Mouse (Mus musculus) liver, adult 2 months (tissue): Measurements from ENCODE around the gene Ccdc85c. TPM values are rescaled to one million over a fixed set of nuclear protein-coding genes. Genes with fewer than 3 reads are reported as not detected.

Experiments used
- DNase-seq: peaks from one replicate; pipeline ENCODE4 v3.0.0-alpha.2; 2011; ENCODE audit warnings: low read depth, low spot score; ENCODE audit errors: extremely low read depth
- H3K27ac ChIP-seq: fragments of 200-500 bp; replicated peaks from 2 replicates; pipeline ENCODE4 v1.5.1; 2012; ENCODE audit warnings: low read depth, mild to moderate bottlenecking, control low read depth, inconsistent platforms, low read length; ENCODE audit not compliant: insufficient read depth
- H3K27me3 ChIP-seq: fragments of 200-500 bp; 2 replicates; pipeline ENCODE4 v1.6.1; 2012; ENCODE audit warnings: mild to moderate bottlenecking, moderate library complexity, low read length, inconsistent platforms; ENCODE audit not compliant: control insufficient read depth, insufficient read depth
- H3K36me3 ChIP-seq: fragments of 200-500 bp; 2 replicates; pipeline ENCODE4 v1.6.1; 2012; ENCODE audit warnings: low read length, inconsistent platforms; ENCODE audit not compliant: control insufficient read depth, insufficient read depth
- H3K4me1 ChIP-seq: fragments of 200-500 bp; 2 replicates; pipeline ENCODE4 v1.6.1; 2011; ENCODE audit warnings: low read length; ENCODE audit not compliant: control insufficient read depth, insufficient read depth
- H3K4me3 ChIP-seq: fragments of 200-500 bp; 2 replicates; pipeline ENCODE4 v1.5.1; 2011; ENCODE audit warnings: low read depth, mild to moderate bottlenecking, control low read depth, low read length, moderate library complexity; ENCODE audit not compliant: insufficient read depth
- H3K79me2 ChIP-seq: fragments of 200-500 bp; 2 replicates; pipeline ENCODE4 v1.6.1; 2012; ENCODE audit warnings: inconsistent platforms, mild to moderate bottlenecking, low read length, moderate library complexity; ENCODE audit not compliant: control insufficient read depth, insufficient read depth
- H3K9ac ChIP-seq: fragments of 200-500 bp; 2 replicates; pipeline ENCODE4 v1.6.1; 2012; ENCODE audit warnings: low read depth, mild to moderate bottlenecking, control low read depth, inconsistent platforms, low read length
- CTCF ChIP-seq: fragments of 200-500 bp; IDR thresholded peaks from 2 replicates; pipeline ENCODE4 v1.5.1; 2011; ENCODE audit warnings: low read depth, low read length, control low read depth
- POLR2A ChIP-seq: fragments of 200-500 bp; IDR thresholded peaks from 2 replicates; pipeline ENCODE4 v1.6.1; 2011; ENCODE audit warnings: low read length, control low read depth; ENCODE audit not compliant: insufficient read depth; ENCODE audit errors: extremely low read depth
- WGBS: fragments of 180-500 bp; shearing (Covaris S2); methylation state at CpG from one replicate; pipeline ENCODE4 v1.1.7; 2018; 5-methylcytosine and 5-hydroxymethylcytosine counted together
- polyA plus RNA-seq: library from polyadenylated mRNA; depleted of rRNA; stranded (reverse); fragments of >200 nt; gene quantifications from 2 replicates; pipeline ENCODE4 v1.2.3, GENCODE M21; 2012; rRNA removed
- total RNA-seq: library from RNA; depleted of rRNA; stranded (reverse); fragments of >200 nt; gene quantifications from 2 replicates; pipeline ENCODE4 v1.2.3, GENCODE M21; 2014; rRNA removed

Ccdc85c gene
- total RNA-seq = 4.1 and 7.1 TPM in 2 replicates
- 15.2 and 18.6 TPM in 2 replicates for polyA plus RNA-seq

DNA sequence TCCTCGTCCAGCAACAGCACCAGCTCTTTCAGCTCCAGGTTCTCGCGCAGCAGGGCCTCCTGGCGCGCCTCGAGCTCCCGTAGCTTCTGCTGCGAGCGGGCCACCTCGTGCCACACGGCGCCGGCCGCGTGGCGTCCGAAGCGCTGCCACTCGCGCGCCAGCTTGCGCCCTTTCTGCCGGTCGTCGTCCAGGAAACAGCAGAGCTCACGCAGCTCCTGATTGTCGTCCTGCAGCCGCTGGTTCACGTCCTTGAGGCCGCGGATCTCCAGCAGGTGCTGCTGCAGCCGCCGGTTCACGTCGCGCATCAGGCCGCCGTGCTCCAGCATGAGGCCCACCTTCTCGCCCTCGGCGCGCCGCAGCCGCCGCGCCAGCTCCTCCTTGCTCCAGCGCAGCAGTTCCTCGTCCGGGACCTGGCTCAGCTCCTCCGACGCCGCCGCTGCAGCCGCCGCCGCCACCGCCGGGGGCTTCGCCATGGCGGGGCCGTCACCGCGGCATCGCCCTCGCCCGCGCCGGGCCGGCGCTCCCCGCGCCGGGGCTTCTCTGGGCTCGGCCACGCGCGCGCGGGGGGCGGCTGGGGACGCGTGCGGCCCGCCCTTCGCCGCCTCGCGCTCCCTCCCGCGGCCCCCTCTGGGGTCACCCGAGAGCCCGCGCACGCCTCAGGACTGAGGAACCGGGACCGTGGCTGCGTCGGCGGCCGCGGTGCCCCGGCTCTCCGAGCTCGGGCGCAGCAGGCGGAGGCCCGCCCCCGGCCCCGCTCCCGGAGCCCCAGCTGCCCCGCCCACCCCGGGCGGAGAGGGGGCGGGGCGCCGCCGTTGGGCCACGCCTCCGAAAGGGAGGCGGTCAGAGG, at the start of gene Ccdc85c:
TSS of gene Ccdc85c (minus strand) at position 765 of the 847 bp plus-strand sequence.
- peak; percentile 36 for DNase-seq
- Histone ChIP-seq H3K27ac (peak within 1 kb of the TSS; percentile 22; the same call in 1 of the 2 replicates), H3K9ac (peak within 1 kb of the TSS; percentile 72), H3K4me1 (peaks cover 36% of the 10 kb centered on the region), H3K36me3 (no peaks in the 10 kb centered on the region), H3K79me2 (peaks cover 17% of the 10 kb centered on the region), H3K4me3 (peak within 1 kb of the TSS; percentile 78), H3K27me3 (no peaks in the 10 kb centered on the region)
- no peak for TF ChIP-seq CTCF
- peak; percentile 40; the same call in 1 of the 2 replicates for TF ChIP-seq POLR2A
- WGBS = under 1% methylated on average over 91 of the region's 120 CpGs

DNA sequence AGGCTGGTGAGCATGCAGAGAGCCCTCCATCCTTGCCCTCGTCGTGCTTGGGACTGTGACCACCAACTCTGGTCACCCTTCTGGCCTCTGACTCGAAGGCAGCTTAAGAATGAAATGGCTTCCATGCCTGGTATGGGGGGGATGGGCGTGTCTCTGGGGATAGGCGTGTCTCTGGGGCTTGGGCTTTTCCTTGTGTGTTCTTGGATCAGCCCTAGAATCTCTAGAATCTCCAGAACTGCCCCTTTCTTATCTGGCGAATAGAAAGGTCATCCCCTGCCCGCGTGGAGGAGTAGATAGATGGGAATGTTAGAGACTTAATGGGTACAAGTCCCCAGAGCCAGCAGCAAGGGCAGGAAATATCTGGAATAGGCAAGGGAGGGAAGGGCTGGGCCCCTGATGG, 44.9 kb upstream of the Ccdc85c start:
- no peaks in the 10 kb centered on the region for H3K79me2 ChIP-seq
- TF ChIP-seq CTCF = no peak
- TF ChIP-seq POLR2A = no peak
- H3K9ac ChIP-seq = no peak overlapping the region
- DNase-seq = no peak
- 33% methylated on average over 8 of the region's 8 CpGs for WGBS
- no peaks in the 10 kb centered on the region for H3K36me3 ChIP-seq
- no peak overlapping the region for H3K27ac ChIP-seq
- H3K4me3 ChIP-seq = no peak overlapping the region
- H3K27me3 ChIP-seq = peaks cover 10% of the 10 kb centered on the region
- H3K4me1 ChIP-seq = no peaks in the 10 kb centered on the region

DNA sequence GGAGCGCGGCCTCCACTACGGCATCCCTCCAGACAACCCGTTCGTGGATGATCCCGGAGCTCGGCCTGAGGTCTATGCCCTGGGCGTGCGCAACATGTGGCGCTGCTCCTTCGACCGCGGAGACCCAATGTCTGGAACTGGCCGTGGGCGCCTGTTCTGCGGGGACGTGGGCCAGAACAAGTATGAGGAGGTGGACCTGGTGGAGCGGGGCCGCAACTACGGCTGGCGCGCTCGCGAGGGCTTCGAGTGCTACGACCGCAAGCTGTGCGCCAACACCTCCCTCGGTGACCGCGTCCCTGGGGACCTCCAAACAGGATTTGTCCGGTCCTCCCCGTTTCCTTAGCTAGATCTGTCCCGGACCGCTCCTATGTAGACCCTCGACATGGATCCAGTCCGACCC, 43.3 kb upstream of the Ccdc85c start:
- no peaks in the 10 kb centered on the region for H3K36me3 ChIP-seq
- H3K4me3 ChIP-seq = no peak overlapping the region
- H3K79me2 ChIP-seq = no peaks in the 10 kb centered on the region
- peaks cover 10% of the 10 kb centered on the region for H3K27me3 ChIP-seq
- no peaks in the 10 kb centered on the region for H3K4me1 ChIP-seq
- H3K27ac ChIP-seq = no peak overlapping the region
- no peak for DNase-seq
- WGBS = 15% methylated on average over 37 of the region's 37 CpGs
- TF ChIP-seq CTCF = no peak
- TF ChIP-seq POLR2A = no peak
- no peak overlapping the region for H3K9ac ChIP-seq

DNA sequence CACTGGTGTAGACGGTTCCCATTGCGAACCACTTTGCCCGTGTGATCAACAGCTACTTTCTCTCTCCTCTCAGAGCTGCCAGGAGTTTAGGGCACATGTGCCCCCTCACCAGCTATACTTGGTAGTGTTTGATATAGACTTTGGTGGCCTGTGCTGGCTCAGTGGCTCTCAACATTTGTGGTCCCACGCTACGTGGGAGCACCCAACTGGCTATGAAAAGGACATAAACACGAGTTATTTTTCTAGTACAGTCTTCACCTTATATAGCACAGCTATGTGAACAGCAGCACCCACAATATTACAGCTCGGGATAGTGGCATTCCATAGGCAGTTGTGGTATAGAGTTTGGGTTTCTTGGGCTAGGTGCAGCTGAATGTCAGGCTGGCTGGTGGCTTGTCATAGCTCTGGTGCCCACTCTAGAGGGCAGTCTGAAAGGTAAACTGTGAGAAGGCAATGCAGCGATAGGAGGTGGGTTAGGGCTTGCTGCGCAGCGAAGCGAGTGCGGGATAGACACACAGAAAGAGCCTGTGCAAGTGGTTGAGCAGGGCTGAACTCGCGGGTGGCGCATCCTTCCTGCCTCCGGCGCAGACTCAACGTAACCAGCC, 42.7 kb upstream of the Ccdc85c start:
- peaks cover 4% of the 10 kb centered on the region; the same call in 1 of the 2 replicates for H3K4me1 ChIP-seq
- no peaks in the 10 kb centered on the region for H3K36me3 ChIP-seq
- no peaks in the 10 kb centered on the region for H3K79me2 ChIP-seq
- no peak for DNase-seq
- 23% methylated on average over 18 of the region's 18 CpGs for WGBS
- no peak overlapping the region for H3K9ac ChIP-seq
- H3K27me3 ChIP-seq = peaks cover 10% of the 10 kb centered on the region
- H3K27ac ChIP-seq = no peak overlapping the region
- TF ChIP-seq CTCF (no peak), POLR2A (no peak)
- no peak overlapping the region for H3K4me3 ChIP-seq

DNA sequence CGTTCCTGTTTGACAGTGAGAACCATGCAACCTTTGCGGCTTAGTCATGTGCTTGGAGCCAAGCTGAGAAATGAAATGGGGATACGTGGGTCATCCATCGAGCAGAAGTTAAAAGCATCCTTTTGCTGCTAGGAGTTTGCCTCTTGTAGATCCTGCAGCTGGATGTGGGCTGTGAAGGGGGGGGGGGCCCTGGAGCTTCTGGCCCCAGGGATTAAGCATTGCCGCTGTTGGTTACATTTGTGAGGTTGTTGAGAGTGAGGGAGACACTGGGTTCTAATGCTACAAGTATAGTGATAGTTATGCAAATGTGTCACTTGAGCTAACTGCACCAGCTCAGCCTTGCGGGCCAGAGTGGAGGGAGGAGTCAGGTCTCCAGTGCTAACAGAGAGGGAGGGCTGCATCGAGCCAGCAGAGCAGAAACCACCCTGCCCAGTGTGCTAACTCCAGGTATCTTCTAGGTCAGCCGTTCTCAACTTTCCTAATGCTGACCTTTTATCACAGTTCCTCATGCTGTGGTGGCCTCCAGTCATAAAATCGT, 42.0 kb upstream of the Ccdc85c start:
- Histone ChIP-seq H3K27me3 (peaks cover 10% of the 10 kb centered on the region), H3K4me1 (peaks cover 6% of the 10 kb centered on the region; the same call in 1 of the 2 replicates), H3K4me3 (no peak overlapping the region), H3K9ac (no peak overlapping the region), H3K27ac (no peak overlapping the region), H3K36me3 (no peaks in the 10 kb centered on the region), H3K79me2 (no peaks in the 10 kb centered on the region)
- DNase-seq = no peak
- no peak for TF ChIP-seq CTCF
- TF ChIP-seq POLR2A = no peak
- WGBS = 23% methylated on average over 9 of the region's 9 CpGs
